Mouse (Mus musculus): ENCODE measurements around the gene Gm13289. TPM values are rescaled to one million over a fixed set of nuclear protein-coding genes. Genes with fewer than 3 reads are reported as not detected.
A peak's percentile ranks its signal among the peaks of the same experiment; 100 is the strongest.
"Not testable (repeated sequence)": the region's sequence is repeated elsewhere in the genome, so short reads cannot be mapped to it uniquely, and the experiment has no call there.

Gene Gm13289
- polyA plus RNA-seq, 1 experiment from 2014 or later = not detected

DNA sequence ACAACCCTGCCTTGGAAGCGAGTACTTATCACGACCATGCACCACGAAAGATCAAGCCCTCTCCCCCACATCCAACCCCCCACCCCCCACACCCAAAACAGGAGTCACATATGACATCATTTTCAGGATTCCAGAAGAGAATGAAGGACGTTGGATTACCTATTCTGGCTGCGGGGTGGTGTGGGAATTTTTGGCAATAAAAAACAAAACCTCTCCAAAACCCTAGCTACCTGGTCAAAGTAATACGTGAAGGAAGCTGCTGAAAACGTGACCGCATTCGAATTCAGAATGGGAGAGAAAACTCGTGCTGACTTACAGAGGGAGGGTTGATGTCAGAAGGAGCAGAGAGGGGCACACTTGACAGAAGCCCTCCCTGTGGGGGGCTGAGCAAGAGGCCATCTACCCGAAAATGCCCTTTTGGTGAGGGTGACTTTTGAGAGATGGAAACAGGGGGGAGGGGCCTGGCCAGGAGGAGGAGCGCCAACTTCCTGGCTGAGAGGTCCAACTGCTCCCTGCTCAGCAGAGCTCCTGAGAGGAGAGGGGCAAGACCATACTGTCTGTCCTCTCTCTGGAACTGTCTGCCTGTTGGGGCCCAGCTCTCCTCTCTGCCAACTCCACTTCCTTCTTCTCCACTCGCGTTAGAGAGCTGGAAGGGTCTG, 17.0 kb upstream of the Gm13289 start, which contains the start of gene Gm13283:
Gm13283 (plus strand) TSS at position 510 of the 659 bp plus-strand sequence.
- Histone ChIP-seq H3K4me3 (peak within 1 kb of the TSS; percentile 40), H3K27ac (peak within 1 kb of the TSS; percentile 65), H3K4me2 (replicated peaks) (peak within 1 kb of the TSS; percentile 57)
- H3K4me1 ChIP-seq; H3K36me3 ChIP-seq; H3K27me3 ChIP-seq; H3K9ac ChIP-seq; ATAC-seq (ENCODE audit: low FRiP score, low read depth); H3K9me3 ChIP-seq: not testable (repeated sequence)
- WGBS = 20% methylated on average over 11 of the region's 14 CpGs

DNA sequence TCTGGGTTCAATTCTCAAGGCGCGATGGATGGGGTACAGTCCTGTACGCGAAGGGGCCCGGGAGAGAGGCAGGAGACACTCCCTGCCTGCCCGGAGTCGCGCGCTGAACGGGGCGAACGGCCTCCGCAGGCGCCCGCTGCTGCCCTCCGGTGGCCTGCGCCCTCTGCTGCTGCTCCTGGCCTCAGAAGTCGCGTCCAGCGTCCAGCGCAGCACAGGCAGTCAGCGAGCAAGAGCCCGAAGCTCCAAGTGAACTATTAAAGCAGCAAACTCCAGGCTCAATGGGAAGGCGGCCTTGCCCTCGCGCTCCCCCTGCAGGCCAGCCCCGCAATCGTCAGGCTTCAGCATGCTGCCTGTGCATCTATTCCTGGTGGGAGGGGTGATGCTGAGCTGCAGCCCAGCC, 16.3 kb upstream of the Gm13289 start:
- H3K4me1 ChIP-seq; H3K9me3 ChIP-seq; ATAC-seq (ENCODE audit: low FRiP score, low read depth); H3K36me3 ChIP-seq; H3K9ac ChIP-seq; H3K27me3 ChIP-seq: not testable (repeated sequence)
- WGBS = under 1% methylated on average over 23 of the region's 28 CpGs
- Histone ChIP-seq H3K4me3 (peak overlapping the region; percentile 40), H3K4me2 (replicated peaks) (peak overlapping the region; percentile 57), H3K27ac (peak overlapping the region; percentile 65)

DNA sequence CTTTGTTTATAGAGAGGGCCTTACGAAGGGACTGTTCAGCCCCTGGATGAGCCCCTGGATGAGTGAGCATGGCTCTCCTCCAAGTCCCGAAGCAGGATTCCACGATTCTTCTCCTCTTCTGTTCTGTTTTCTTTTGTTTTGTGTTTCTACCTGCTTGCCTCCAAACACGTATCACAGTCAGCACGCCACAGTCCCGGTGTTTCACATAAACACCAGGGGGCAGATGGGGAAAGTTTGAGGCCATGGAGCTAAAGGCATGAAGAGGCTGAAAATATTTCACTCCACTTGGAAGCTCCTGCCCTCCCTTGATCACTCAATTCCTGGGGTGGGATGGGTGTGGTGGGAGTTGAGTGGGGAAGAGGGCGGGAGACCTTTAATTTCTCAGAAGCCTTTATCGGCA, 14.9 kb upstream of the Gm13289 start:
- not testable (repeated sequence) for H3K9ac ChIP-seq; H3K36me3 ChIP-seq; H3K27ac ChIP-seq; H3K27me3 ChIP-seq; H3K4me2 ChIP-seq (replicated peaks); H3K9me3 ChIP-seq; H3K4me3 ChIP-seq; ATAC-seq (ENCODE audit: low FRiP score, low read depth); H3K4me1 ChIP-seq
- WGBS = 63% methylated on average over 6 of the region's 8 CpGs

DNA sequence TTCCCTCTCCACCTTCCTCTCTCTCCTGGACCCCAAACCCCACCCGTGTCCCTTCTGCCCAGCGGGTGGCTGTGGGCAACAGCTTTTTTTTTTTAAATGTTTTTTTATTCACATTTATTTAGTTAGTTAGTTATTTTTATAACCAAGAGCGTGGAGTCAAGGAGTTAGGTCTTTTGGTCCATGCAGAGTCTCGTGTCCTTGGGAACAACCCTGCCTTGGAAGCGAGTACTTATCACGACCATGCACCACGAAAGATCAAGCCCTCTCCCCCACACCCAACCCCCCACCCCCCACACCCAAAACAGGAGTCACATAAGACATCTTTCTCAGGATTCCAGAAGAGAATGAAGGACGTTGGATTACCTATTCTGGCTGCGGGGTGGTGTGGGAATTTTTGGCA, 14.4 kb upstream of the Gm13289 start:
- WGBS = 49% methylated on average over 9 of the region's 9 CpGs
- not testable (repeated sequence) for ATAC-seq (ENCODE audit: low FRiP score, low read depth); H3K9me3 ChIP-seq; H3K4me3 ChIP-seq; H3K27me3 ChIP-seq; H3K36me3 ChIP-seq; H3K4me1 ChIP-seq; H3K9ac ChIP-seq; H3K27ac ChIP-seq
- peak overlapping the region; percentile 54 for H3K4me2 ChIP-seq (replicated peaks)

DNA sequence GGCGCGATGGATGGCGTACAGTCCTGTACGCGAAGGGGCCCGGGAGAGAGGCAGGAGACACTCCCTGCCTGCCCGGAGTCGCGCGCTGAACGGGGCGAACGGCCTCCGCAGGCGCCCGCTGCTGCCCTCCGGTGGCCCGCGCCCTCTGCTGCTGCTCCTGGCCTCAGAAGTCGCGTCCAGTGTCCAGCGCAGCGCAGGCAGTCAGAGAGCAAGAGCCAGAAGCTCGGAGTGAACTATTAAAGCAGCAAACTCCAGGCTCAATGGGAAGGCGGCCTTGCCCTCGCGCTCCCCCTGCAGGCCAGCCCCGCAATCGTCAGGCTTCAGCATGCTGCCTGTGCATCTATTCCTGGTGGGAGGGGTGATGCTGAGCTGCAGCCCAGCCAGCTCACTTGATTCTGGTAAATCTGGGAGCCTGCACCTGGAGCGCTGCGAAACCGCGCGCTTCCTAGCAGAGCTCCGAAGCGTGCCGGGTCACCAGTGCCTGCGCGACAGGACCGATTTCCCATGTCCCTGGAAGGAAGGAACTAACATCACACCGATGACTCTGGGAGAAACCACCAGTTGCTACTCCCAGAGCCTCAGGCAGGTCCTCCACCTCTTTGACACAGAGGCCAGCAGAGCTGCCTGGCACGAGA, 13.2 kb upstream of the Gm13289 start:
- peak overlapping the region; percentile 43 for H3K4me3 ChIP-seq
- peak overlapping the region; percentile 59 for H3K4me2 ChIP-seq (replicated peaks)
- H3K27ac ChIP-seq; ATAC-seq (ENCODE audit: low FRiP score, low read depth); H3K27me3 ChIP-seq; H3K9me3 ChIP-seq; H3K4me1 ChIP-seq; H3K36me3 ChIP-seq: not testable (repeated sequence)
- peak overlapping the region; percentile 51; the same call in 1 of the 2 replicates for H3K9ac ChIP-seq
- 4% methylated on average over 27 of the region's 42 CpGs for WGBS

DNA sequence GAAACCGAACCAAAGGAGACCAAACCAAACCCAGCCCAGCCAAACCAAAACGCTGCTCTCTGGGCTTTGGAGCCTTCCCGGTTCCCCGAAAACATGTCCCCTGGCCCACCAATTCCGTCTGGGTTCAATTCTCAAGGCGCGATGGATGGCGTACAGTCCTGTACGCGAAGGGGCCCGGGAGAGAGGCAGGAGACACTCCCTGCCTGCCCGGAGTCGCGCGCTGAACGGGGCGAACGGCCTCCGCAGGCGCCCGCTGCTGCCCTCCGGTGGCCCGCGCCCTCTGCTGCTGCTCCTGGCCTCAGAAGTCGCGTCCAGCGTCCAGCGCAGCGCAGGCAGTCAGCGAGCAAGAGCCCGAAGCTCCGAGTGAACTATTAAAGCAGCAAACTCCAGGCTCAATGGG, 3.2 kb upstream of the Gm13289 start, which contains the start of gene Gm13290:
Gm13290 (plus strand) TSS at position 301 of the 400 bp plus-strand sequence.
- not testable (repeated sequence) for H3K9me3 ChIP-seq; H3K27me3 ChIP-seq; H3K27ac ChIP-seq; ATAC-seq (ENCODE audit: low FRiP score, low read depth); H3K36me3 ChIP-seq; H3K4me2 ChIP-seq (replicated peaks); H3K9ac ChIP-seq; H3K4me1 ChIP-seq; H3K4me3 ChIP-seq
- WGBS = no CpG with 5 or more reads among the region's 32 CpGs

DNA sequence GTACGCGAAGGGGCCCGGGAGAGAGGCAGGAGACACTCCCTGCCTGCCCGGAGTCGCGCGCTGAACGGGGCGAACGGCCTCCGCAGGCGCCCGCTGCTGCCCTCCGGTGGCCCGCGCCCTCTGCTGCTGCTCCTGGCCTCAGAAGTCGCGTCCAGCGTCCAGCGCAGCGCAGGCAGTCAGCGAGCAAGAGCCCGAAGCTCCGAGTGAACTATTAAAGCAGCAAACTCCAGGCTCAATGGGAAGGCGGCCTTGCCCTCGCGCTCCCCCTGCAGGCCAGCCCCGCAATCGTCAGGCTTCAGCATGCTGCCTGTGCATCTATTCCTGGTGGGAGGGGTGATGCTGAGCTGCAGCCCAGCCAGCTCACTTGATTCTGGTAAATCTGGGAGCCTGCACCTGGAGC, 2.8 kb downstream of the Gm13289 start, which contains the start of gene Gm13272:
Gm13272 (plus strand) TSS at position 301 of the 400 bp plus-strand sequence.
- WGBS = no CpG with 5 or more reads among the region's 29 CpGs
- H3K27me3 ChIP-seq; H3K4me3 ChIP-seq; H3K4me2 ChIP-seq (replicated peaks); H3K27ac ChIP-seq; H3K9ac ChIP-seq; H3K36me3 ChIP-seq; H3K9me3 ChIP-seq; ATAC-seq (ENCODE audit: low FRiP score, low read depth); H3K4me1 ChIP-seq: not testable (repeated sequence)

DNA sequence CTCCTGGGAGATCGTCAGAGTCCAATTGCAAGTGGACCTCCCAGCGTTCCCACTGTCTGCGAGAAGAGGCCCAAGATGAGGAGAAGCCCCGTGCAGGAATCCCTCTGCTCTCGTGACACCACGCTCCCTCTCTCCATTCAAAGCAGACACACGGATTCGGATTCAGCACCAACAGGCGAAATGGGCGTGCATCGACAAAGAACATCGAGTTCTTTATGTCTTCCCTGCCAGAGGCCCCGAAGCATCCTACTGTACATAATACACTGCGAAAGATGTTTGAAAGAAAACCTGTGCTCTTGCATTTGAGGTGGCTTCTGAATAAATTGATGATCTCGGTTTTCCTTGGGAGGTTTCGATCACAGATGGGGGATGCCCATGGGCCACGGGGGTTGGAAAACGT, 3.6 kb downstream of the Gm13289 start:
- not testable (repeated sequence) for H3K27ac ChIP-seq; H3K36me3 ChIP-seq; H3K4me1 ChIP-seq; H3K9me3 ChIP-seq; H3K9ac ChIP-seq; H3K4me3 ChIP-seq; ATAC-seq (ENCODE audit: low FRiP score, low read depth); H3K4me2 ChIP-seq (replicated peaks); H3K27me3 ChIP-seq
- WGBS = 59% methylated on average over 11 of the region's 18 CpGs

DNA sequence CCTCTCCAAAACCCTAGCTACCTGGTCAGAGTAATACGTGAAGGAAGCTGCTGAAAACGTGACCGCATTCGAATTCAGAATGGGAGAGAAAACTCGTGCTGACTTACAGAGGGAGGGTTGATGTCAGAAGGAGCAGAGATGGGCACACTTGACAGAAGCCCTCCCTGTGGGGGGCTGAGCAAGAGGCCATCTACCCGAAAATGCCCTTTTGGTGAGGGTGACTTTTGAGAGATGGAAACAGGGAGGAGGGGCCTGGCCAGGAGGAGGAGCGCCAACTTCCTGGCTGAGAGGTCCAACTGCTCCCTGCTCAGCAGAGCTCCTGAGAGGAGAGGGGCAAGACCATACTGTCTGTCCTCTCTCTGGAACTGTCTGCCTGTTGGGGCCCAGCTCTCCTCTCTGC, 5.1 kb downstream of the Gm13289 start, which contains the start of gene Ifnz:
Ifnz (plus strand) TSS at position 301 of the 400 bp plus-strand sequence.
- H3K9me3 ChIP-seq; H3K4me1 ChIP-seq; H3K27ac ChIP-seq; H3K27me3 ChIP-seq; H3K36me3 ChIP-seq; ATAC-seq (ENCODE audit: low FRiP score, low read depth); H3K9ac ChIP-seq: not testable (repeated sequence)
- H3K4me3 ChIP-seq = peak within 1 kb of the TSS; percentile 30
- WGBS = 23% methylated on average over 5 of the region's 7 CpGs
- peak within 1 kb of the TSS; percentile 51 for H3K4me2 ChIP-seq (replicated peaks)

DNA sequence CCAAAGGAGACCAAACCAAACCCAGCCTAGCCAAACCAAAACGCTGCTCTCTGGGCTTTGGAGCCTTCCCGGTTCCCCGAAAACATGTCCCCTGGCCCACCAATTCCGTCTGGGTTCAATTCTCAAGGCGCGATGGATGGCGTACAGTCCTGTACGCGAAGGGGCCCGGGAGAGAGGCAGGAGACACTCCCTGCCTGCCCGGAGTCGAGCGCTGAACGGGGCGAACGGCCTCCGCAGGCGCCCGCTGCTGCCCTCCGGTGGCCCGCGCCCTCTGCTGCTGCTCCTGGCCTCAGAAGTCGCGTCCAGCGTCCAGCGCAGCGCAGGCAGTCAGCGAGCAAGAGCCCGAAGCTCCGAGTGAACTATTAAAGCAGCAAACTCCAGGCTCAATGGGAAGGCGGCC, 5.6 kb downstream of the Gm13289 start:
- H3K9ac ChIP-seq = not testable (repeated sequence)

DNA sequence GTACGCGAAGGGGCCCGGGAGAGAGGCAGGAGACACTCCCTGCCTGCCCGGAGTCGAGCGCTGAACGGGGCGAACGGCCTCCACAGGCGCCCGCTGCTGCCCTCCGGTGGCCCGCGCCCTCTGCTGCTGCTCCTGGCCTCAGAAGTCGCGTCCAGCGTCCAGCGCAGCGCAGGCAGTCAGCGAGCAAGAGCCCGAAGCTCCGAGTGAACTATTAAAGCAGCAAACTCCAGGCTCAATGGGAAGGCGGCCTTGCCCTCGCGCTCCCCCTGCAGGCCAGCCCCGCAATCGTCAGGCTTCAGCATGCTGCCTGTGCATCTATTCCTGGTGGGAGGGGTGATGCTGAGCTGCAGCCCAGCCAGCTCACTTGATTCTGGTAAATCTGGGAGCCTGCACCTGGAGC, 8.7 kb downstream of the Gm13289 start, which contains the start of gene Gm13276:
Gm13276 (plus strand) TSS at position 301 of the 400 bp plus-strand sequence.
- not testable (repeated sequence) for H3K4me2 ChIP-seq (replicated peaks); H3K9ac ChIP-seq; ATAC-seq (ENCODE audit: low FRiP score, low read depth); H3K27me3 ChIP-seq; H3K27ac ChIP-seq; H3K4me1 ChIP-seq; H3K36me3 ChIP-seq; H3K4me3 ChIP-seq; H3K9me3 ChIP-seq
- WGBS = no CpG with 5 or more reads among the region's 27 CpGs

More for the DNA sequence above, 5.6 kb downstream of the Gm13289 start:
- Histone ChIP-seq H3K4me2 (replicated peaks) (peak overlapping the region; percentile 51), H3K4me3 (peak overlapping the region; percentile 30)
- not testable (repeated sequence) for H3K4me1 ChIP-seq; H3K27ac ChIP-seq; H3K9me3 ChIP-seq; H3K27me3 ChIP-seq; ATAC-seq (ENCODE audit: low FRiP score, low read depth); H3K36me3 ChIP-seq
- 0% methylated on average over 13 of the region's 31 CpGs for WGBS

DNA sequence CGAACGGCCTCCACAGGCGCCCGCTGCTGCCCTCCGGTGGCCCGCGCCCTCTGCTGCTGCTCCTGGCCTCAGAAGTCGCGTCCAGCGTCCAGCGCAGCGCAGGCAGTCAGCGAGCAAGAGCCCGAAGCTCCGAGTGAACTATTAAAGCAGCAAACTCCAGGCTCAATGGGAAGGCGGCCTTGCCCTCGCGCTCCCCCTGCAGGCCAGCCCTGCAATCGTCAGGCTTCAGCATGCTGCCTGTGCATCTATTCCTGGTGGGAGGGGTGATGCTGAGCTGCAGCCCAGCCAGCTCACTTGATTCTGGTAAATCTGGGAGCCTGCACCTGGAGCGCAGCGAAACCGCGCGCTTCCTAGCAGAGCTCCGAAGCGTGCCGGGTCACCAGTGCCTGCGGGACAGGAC, 11.7 kb downstream of the Gm13289 start, which contains the start of gene Gm13277:
Gm13277 (plus strand) TSS at position 231 of the 400 bp plus-strand sequence.
- not testable (repeated sequence) for H3K4me2 ChIP-seq (replicated peaks); H3K27me3 ChIP-seq; ATAC-seq (ENCODE audit: low FRiP score, low read depth); H3K9ac ChIP-seq; H3K4me1 ChIP-seq; H3K36me3 ChIP-seq; H3K27ac ChIP-seq; H3K9me3 ChIP-seq; H3K4me3 ChIP-seq
- WGBS = 0% methylated on average over 4 of the region's 28 CpGs

All from limb, embryonic 13.5 days (tissue).